Mouse (Mus musculus): ENCODE measurements around the gene Prpf40b.

DNA sequence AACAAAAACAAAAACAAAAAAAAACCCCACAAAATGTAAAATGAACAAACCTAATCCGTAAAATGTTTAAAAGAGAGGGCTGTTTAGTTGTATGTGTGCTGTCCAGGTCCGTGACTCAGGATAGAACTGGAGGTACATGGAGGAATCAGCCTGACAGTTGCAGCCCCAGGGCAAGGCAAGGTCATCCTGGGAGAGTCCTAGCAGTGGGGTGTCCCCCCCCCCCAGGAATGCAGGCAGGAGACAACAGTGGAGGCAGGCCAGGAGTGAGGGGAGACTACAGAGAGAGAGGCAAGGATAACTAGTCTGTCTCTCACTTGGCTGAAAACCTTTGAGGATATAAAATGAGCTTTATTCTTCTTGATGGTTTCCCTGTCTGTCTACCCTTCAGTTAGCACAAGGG, 30.5 kb upstream of the Prpf40b start:
- TF ChIP-seq CTCF (conservative IDR thresholded peaks at IDR 0.05; ENCODE audit: low read length): no peak
- TF ChIP-seq POU5F1 (IDR thresholded peaks at IDR 0.05; ENCODE audit: borderline replicate concordance, low read length): no peak
- no peak for TF ChIP-seq NANOG (IDR thresholded peaks at IDR 0.05; ENCODE audit: borderline replicate concordance, low read length)

Measured in E14TG2a.4 (cell line).